Mouse (Mus musculus) A20 (cell line): ENCODE measurements around the gene Nectin3.

ENCODE experiments used
- DNase-seq: peaks from one replicate; pipeline ENCODE4 v3.0.0-alpha.2; 2011; ENCODE audit warnings: low read depth, low spot score

Nectin3 gene

GRCm38 (mm10) chr16:46498421-46498789, at the start of gene Nectin3:
Nectin3 (minus strand) TSS chr16:46498525.
- DNase-seq: no peak

- no peak for DNase-seq
These were observed 39.8 kb upstream of the Nectin3 start for GRCm38 (mm10) chr16:46538092-46538491.

- DNase-seq: no peak
These were observed 34.3 kb upstream of the Nectin3 start for GRCm38 (mm10) chr16:46532465-46533254.

- no peak for DNase-seq
These were observed 32.7 kb upstream of the Nectin3 start for GRCm38 (mm10) chr16:46531023-46531422.

GRCm38 (mm10) chr16:46520885-46521417, 22.6 kb upstream of the Nectin3 start:
- DNase-seq: no peak

GRCm38 (mm10) chr16:46519606-46520005, 21.3 kb upstream of the Nectin3 start:
- no peak for DNase-seq

- no peak for DNase-seq
These were observed 9.6 kb upstream of the Nectin3 start for GRCm38 (mm10) chr16:46507944-46508333.

- no peak for DNase-seq
These were observed 9.1 kb upstream of the Nectin3 start for GRCm38 (mm10) chr16:46507260-46507943.

- no peak for DNase-seq
These were observed 5.7 kb upstream of the Nectin3 start for GRCm38 (mm10) chr16:46504006-46504405.

GRCm38 (mm10) chr16:46502311-46502710, 4.0 kb upstream of the Nectin3 start:
- DNase-seq: no peak

- no peak for DNase-seq
These were observed 2.4 kb upstream of the Nectin3 start for GRCm38 (mm10) chr16:46500759-46501158.

- no peak for DNase-seq
These were observed 472 bp downstream of the Nectin3 start for GRCm38 (mm10) chr16:46497686-46498420.

- no peak for DNase-seq
These were observed 1.2 kb downstream of the Nectin3 start for GRCm38 (mm10) chr16:46496889-46497685.

GRCm38 (mm10) chr16:46496031-46496868, 2.1 kb downstream of the Nectin3 start:
- no peak for DNase-seq

- no peak for DNase-seq
These were observed 3.1 kb downstream of the Nectin3 start for GRCm38 (mm10) chr16:46495201-46495600.

GRCm38 (mm10) chr16:46487436-46488097, 10.8 kb downstream of the Nectin3 start:
- DNase-seq: no peak

- no peak for DNase-seq
These were observed 21.0 kb downstream of the Nectin3 start for GRCm38 (mm10) chr16:46477336-46477735.

GRCm38 (mm10) chr16:46451421-46451820, 46.9 kb downstream of the Nectin3 start:
- DNase-seq: no peak

- no peak for DNase-seq
These were observed 49.3 kb downstream of the Nectin3 start for GRCm38 (mm10) chr16:46449013-46449412.

- DNase-seq: no peak
These were observed 67.0 kb downstream of the Nectin3 start for GRCm38 (mm10) chr16:46431317-46431716.
